7 mouse cellular contexts compared by ENCODE assay signal in genomic region chr14:25522415-25522814, GRCm38 (mm10).
A peak's percentile ranks its signal among the peaks of the same experiment; 100 is the strongest.
DNase-seq lines count a peak whose midpoint lies in the region; ATAC-seq and TF ChIP-seq lines count a peak whose summit lies in the region.

No protein-coding gene starts in this region.

- no peak for DNase-seq in lung, adult 2 months
- DNase-seq in c-Kit-negative CD71-positive TER-119-positive erythroid progenitor cells, embryonic 14.5 days (ENCODE audit: low read depth, low spot score), result peak; percentile 43
- no peak for DNase-seq in hindbrain, embryonic 11.5 days (ENCODE audit: low spot score)
- DNase-seq in layer of hippocampus, adult 9-11 months, result no peak
- DNase-seq in right cerebral cortex, adult 2 months (ENCODE audit: low spot score in 2 of 2), result no peak

- 44% methylated on average over 4 of the region's 4 CpGs for WGBS in lung, embryonic 15.5 days
- 44% methylated on average over 4 of the region's 4 CpGs for WGBS in lung, adult 2 months
- WGBS in hindbrain, embryonic 11.5 days, result 36% methylated on average over 4 of the region's 4 CpGs
- 30% methylated on average over 4 of the region's 4 CpGs for WGBS in midbrain, embryonic 13.5 days

- H3K36me3 ChIP-seq in lung, embryonic 15.5 days, result no peaks in the 10 kb centered on the region
- no peaks in the 10 kb centered on the region for H3K36me3 ChIP-seq in hindbrain, embryonic 11.5 days (ENCODE audit: control insufficient read depth, insufficient read depth, low read length)
- H3K36me3 ChIP-seq in midbrain, embryonic 13.5 days, result peaks cover 20% of the 10 kb centered on the region

- H3K4me1 ChIP-seq in lung, embryonic 15.5 days, result peaks cover 76% of the 10 kb centered on the region
- peaks cover 68% of the 10 kb centered on the region for H3K4me1 ChIP-seq in lung, adult 2 months (ENCODE audit: control insufficient read depth, insufficient read depth, low read length)
- peaks cover 20% of the 10 kb centered on the region for H3K4me1 ChIP-seq in hindbrain, embryonic 11.5 days (replicated peaks; ENCODE audit: control insufficient read depth, insufficient read depth, low read length)
- H3K4me1 ChIP-seq in midbrain, embryonic 13.5 days (replicated peaks), result peaks cover 79% of the 10 kb centered on the region

- H3K9ac ChIP-seq in lung, embryonic 15.5 days, result no peak overlapping the region
- H3K9ac ChIP-seq in hindbrain, embryonic 11.5 days (ENCODE audit: low read depth, low read length), result no peak overlapping the region
- no peak overlapping the region for H3K9ac ChIP-seq in midbrain, embryonic 13.5 days (replicated peaks)

- no peak for TF ChIP-seq CTCF in lung, adult 2 months (IDR thresholded peaks at IDR 0.05; ENCODE audit: insufficient read depth, low read length)

- H3K4me2 ChIP-seq in lung, embryonic 15.5 days, result no peak overlapping the region
- no peak overlapping the region for H3K4me2 ChIP-seq in hindbrain, embryonic 11.5 days (replicated peaks; ENCODE audit: low read depth, low read length)
- H3K4me2 ChIP-seq in midbrain, embryonic 13.5 days (replicated peaks), result no peak overlapping the region

- H3K27ac ChIP-seq in lung, embryonic 15.5 days, result 0 out of 2 replicates have a peak overlapping the region, but pooled peaks have one; percentile 6
- peak overlapping the region; percentile 0; the same call in 1 of the 2 replicates for H3K27ac ChIP-seq in hindbrain, embryonic 11.5 days (ENCODE audit: low read depth, low read length)
- peak overlapping the region; percentile 66 for H3K27ac ChIP-seq in midbrain, embryonic 13.5 days

- no peaks in the 10 kb centered on the region for H3K27me3 ChIP-seq in lung, embryonic 15.5 days
- H3K27me3 ChIP-seq in hindbrain, embryonic 11.5 days (ENCODE audit: control insufficient read depth, insufficient read depth, low read length), result no peaks in the 10 kb centered on the region
- no peaks in the 10 kb centered on the region for H3K27me3 ChIP-seq in midbrain, embryonic 13.5 days

- ATAC-seq in lung, embryonic 15.5 days (ENCODE audit: borderline replicate concordance, extremely low read depth, low FRiP score, low TSS enrichment), result no peak
- ATAC-seq in hindbrain, embryonic 11.5 days (ENCODE audit: low FRiP score), result peak; percentile 45; the same call in 1 of the 2 replicates
- no peak for ATAC-seq in midbrain, embryonic 13.5 days

- TF ChIP-seq POLR2A in lung, adult 2 months (IDR thresholded peaks at IDR 0.05; ENCODE audit: borderline replicate concordance, extremely low read depth, low read depth, low read length), result no peak

- no peaks in the 10 kb centered on the region for H3K9me3 ChIP-seq in lung, embryonic 15.5 days
- H3K9me3 ChIP-seq in hindbrain, embryonic 11.5 days (ENCODE audit: control insufficient read depth, low read length), result no peaks in the 10 kb centered on the region
- no peaks in the 10 kb centered on the region for H3K9me3 ChIP-seq in midbrain, embryonic 13.5 days

- H3K4me3 ChIP-seq in lung, embryonic 15.5 days, result no peak overlapping the region
- no peak overlapping the region for H3K4me3 ChIP-seq in lung, adult 2 months (replicated peaks; ENCODE audit: extremely low read depth, low read depth, low read length)
- no peak overlapping the region for H3K4me3 ChIP-seq in hindbrain, embryonic 11.5 days (ENCODE audit: low read depth, low read length)
- H3K4me3 ChIP-seq in midbrain, embryonic 13.5 days (replicated peaks), result no peak overlapping the region

Comparison
In these comparisons a context has a peak if more than half of its experiments do, and no peak if none do; other contexts are left out.
1. H3K27ac ChIP-seq: peak in every context shown above with its lines; median percentile 66 in midbrain, embryonic 13.5 days; 6 in lung, embryonic 15.5 days; 0 in hindbrain, embryonic 11.5 days.